Mouse (Mus musculus): ENCODE measurements around the gene Stat5b. TPM values are rescaled to one million over a fixed set of nuclear protein-coding genes. Genes with fewer than 3 reads are reported as not detected.
A peak's percentile ranks its signal among the peaks of the same experiment; 100 is the strongest.

Gene Stat5b
- polyA plus RNA-seq, 1 experiment: not detected

GRCm38 (mm10) chr11:100826161-100826866, 24.2 kb downstream of the Stat5b start:
- WGBS: 40% methylated on average over 13 of the region's 13 CpGs
- peaks cover 49% of the 10 kb centered on the region for H3K4me1 ChIP-seq (ENCODE audit: control insufficient read depth, insufficient read depth, low read length)
- H3K4me3 ChIP-seq (ENCODE audit: insufficient read depth, low read depth, low read length): no peak overlapping the region
- H3K27ac ChIP-seq (ENCODE audit: insufficient read depth, low read depth, low read length): peak overlapping the region; percentile 92
- TF ChIP-seq POLR2A (IDR thresholded peaks at IDR 0.05; ENCODE audit: insufficient read depth, low read depth, low read length): no peak
- no peak for TF ChIP-seq CTCF (IDR thresholded peaks at IDR 0.05; ENCODE audit: insufficient read depth, low read depth, low read length)

GRCm38 (mm10) chr11:100825451-100825850, 25.1 kb downstream of the Stat5b start:
- H3K4me1 ChIP-seq (ENCODE audit: control insufficient read depth, insufficient read depth, low read length): peaks cover 43% of the 10 kb centered on the region
- no peak overlapping the region for H3K4me3 ChIP-seq (ENCODE audit: insufficient read depth, low read depth, low read length)
- 82% methylated on average over 9 of the region's 9 CpGs for WGBS
- H3K27ac ChIP-seq (ENCODE audit: insufficient read depth, low read depth, low read length): peak overlapping the region; percentile 46; the same call in 1 of the 2 replicates
- TF ChIP-seq POLR2A (IDR thresholded peaks at IDR 0.05; ENCODE audit: insufficient read depth, low read depth, low read length): no peak
- TF ChIP-seq CTCF (IDR thresholded peaks at IDR 0.05; ENCODE audit: insufficient read depth, low read depth, low read length): no peak

DNA sequence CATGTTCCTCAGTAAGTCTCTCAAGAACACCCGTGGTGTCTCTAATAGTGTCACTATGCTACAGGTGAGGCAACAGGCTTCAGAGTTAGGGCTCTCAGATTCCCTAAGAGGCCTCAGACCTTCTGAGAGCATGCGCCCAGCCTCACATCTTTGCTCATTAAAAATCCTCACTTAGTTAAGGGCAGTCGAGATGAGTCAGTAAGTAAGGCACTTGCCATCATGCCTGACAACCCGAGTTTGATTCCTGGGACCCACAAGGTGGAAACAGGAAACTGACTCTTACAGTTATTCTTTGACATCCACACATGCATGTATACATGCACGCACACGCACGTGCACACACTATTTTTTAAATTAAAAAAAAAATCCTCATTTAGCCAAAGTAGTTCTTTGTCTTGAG, 26.0 kb downstream of the Stat5b start:
- Histone ChIP-seq H3K4me3 (ENCODE audit: insufficient read depth, low read depth, low read length) (no peak overlapping the region), H3K4me1 (ENCODE audit: control insufficient read depth, insufficient read depth, low read length) (peaks cover 42% of the 10 kb centered on the region), H3K27ac (ENCODE audit: insufficient read depth, low read depth, low read length) (peak overlapping the region; percentile 75)
- WGBS: 72% methylated on average over 7 of the region's 7 CpGs
- TF ChIP-seq CTCF (IDR thresholded peaks at IDR 0.05; ENCODE audit: insufficient read depth, low read depth, low read length) (no peak), POLR2A (IDR thresholded peaks at IDR 0.05; ENCODE audit: insufficient read depth, low read depth, low read length) (no peak)

DNA sequence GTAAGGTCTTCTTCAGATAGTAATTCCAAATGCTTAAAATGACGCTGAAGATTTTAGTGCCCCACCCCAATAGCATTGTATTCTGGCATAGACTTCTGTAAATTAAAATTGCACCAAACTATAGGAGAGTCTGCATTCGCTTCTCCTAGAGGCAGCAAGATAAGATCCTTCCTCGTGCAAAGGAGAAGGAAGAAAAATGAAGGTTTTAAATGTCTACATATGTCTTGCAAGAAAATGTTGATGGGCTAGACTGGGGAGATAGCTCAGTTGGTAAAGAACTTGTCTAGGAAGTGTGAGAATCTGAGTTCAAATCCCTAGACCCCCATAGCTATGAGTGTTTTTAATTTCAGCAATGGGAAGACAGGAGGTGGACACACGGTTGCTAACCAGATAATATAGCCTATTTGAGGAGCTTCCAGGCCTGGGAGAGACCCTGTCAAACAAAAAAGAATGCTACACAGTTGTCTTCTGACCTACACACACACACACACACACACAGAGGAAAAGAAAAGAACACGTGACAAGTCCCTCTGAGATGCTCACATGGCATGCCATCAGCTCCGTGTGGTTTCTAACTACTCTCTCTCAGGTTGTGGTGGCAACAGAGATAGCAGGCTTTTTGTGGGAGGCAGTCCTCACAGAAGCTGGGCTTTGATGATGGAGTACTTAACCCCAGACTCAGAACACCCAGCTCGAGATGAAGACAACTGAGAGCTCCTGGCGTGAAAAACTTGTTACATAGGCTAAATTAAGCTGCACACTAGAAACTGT, 26.8 kb downstream of the Stat5b start:
- H3K27ac ChIP-seq (ENCODE audit: insufficient read depth, low read depth, low read length): peak overlapping the region; percentile 75
- WGBS: 52% methylated on average over 8 of the region's 8 CpGs
- H3K4me1 ChIP-seq (ENCODE audit: control insufficient read depth, insufficient read depth, low read length): peaks cover 40% of the 10 kb centered on the region
- H3K4me3 ChIP-seq (ENCODE audit: insufficient read depth, low read depth, low read length): no peak overlapping the region
- TF ChIP-seq CTCF (IDR thresholded peaks at IDR 0.05; ENCODE audit: insufficient read depth, low read depth, low read length): no peak
- no peak for TF ChIP-seq POLR2A (IDR thresholded peaks at IDR 0.05; ENCODE audit: insufficient read depth, low read depth, low read length)

DNA sequence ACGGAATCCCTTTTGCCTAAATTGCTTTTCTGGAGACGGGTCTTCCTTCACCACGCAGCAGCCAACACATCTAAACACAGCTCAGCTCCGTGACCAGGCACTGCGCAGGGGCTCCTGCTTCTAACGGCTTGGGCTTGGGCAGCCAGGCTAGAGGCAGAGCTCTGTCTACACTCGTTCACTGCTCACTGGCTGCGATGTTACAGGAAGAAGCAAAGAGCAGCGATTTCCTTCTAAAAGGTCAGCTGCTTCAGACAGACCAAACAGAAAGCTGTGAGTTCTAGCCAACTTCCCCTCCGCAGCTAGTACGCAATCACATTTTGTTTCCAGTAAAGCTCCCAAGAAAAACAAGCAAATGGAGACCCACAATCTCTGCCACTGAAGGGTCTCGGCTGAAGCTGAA, 28.2 kb downstream of the Stat5b start:
- peaks cover 34% of the 10 kb centered on the region for H3K4me1 ChIP-seq (ENCODE audit: control insufficient read depth, insufficient read depth, low read length)
- H3K4me3 ChIP-seq (ENCODE audit: insufficient read depth, low read depth, low read length): no peak overlapping the region
- TF ChIP-seq CTCF (IDR thresholded peaks at IDR 0.05; ENCODE audit: insufficient read depth, low read depth, low read length) (no peak), POLR2A (IDR thresholded peaks at IDR 0.05; ENCODE audit: insufficient read depth, low read depth, low read length) (no peak)
- 68% methylated on average over 12 of the region's 12 CpGs for WGBS
- H3K27ac ChIP-seq (ENCODE audit: insufficient read depth, low read depth, low read length): 0 out of 2 replicates have a peak overlapping the region, but pooled peaks have one; percentile 1

DNA sequence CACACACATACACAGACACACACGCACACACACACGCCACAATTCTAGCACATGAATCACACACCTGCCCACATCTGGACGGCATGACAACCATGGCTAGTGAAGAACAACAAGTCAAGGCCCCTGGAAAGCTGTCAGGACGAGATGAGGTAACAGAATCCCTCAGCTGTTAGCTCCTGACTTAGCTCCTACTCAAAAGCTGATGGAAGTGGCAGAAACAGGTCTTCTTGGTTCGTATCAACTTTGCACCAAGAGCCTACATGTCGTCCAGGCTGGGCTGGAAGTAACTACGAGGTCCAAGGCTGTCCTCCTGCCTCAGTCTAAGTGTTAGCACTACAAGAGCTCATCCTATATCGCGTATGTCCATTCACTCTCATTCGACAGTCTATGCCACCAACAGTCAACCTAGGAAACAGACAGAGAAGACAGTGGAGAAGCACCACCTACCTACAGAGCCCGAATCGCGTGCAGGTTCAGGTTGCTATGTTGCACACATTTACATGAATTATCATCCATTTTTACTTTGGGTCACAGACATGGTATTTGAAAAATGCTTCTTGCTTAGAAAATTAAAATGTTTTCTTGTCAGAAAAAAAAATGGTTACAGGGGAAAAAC, 28.8 kb downstream of the Stat5b start:
- no peak overlapping the region for H3K27ac ChIP-seq (ENCODE audit: insufficient read depth, low read depth, low read length)
- H3K4me3 ChIP-seq (ENCODE audit: insufficient read depth, low read depth, low read length): no peak overlapping the region
- WGBS: 93% methylated on average over 13 of the region's 13 CpGs
- TF ChIP-seq CTCF (IDR thresholded peaks at IDR 0.05; ENCODE audit: insufficient read depth, low read depth, low read length) (no peak), POLR2A (IDR thresholded peaks at IDR 0.05; ENCODE audit: insufficient read depth, low read depth, low read length) (no peak)
- peaks cover 33% of the 10 kb centered on the region for H3K4me1 ChIP-seq (ENCODE audit: control insufficient read depth, insufficient read depth, low read length)

DNA sequence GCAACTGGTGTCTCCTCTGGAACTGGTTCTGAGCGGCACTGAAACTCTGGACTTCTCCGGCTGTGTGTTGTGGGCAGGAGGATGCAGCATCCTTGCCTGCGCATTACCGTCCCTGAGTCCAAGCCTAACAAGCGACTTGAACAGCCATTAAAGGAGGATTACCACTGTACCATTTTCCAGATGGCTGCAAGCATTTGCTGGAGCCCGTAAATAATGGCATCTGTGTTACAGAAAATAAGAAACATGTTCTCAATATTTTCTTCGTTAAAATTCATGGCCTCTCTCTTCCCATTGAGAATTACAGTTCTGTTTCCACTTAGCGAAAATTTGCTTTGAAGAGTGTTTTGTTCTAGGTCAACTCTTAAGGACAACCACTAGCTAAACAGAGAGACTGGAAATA, 30.5 kb downstream of the Stat5b start:
- Histone ChIP-seq H3K27ac (ENCODE audit: insufficient read depth, low read depth, low read length) (no peak overlapping the region), H3K4me3 (ENCODE audit: insufficient read depth, low read depth, low read length) (no peak overlapping the region), H3K4me1 (ENCODE audit: control insufficient read depth, insufficient read depth, low read length) (peaks cover 26% of the 10 kb centered on the region)
- TF ChIP-seq CTCF (IDR thresholded peaks at IDR 0.05; ENCODE audit: insufficient read depth, low read depth, low read length) (no peak), POLR2A (IDR thresholded peaks at IDR 0.05; ENCODE audit: insufficient read depth, low read depth, low read length) (no peak)
- 71% methylated on average over 8 of the region's 8 CpGs for WGBS

- no peak overlapping the region for H3K27ac ChIP-seq (ENCODE audit: insufficient read depth, low read depth, low read length)
- no peak overlapping the region for H3K4me3 ChIP-seq (ENCODE audit: insufficient read depth, low read depth, low read length)
- WGBS: 85% methylated on average over 16 of the region's 16 CpGs
- TF ChIP-seq POLR2A (IDR thresholded peaks at IDR 0.05; ENCODE audit: insufficient read depth, low read depth, low read length): no peak
- peaks cover 24% of the 10 kb centered on the region for H3K4me1 ChIP-seq (ENCODE audit: control insufficient read depth, insufficient read depth, low read length)
Measured at GRCm38 (mm10) chr11:100819626-100820025, 30.9 kb downstream of the Stat5b start.

DNA sequence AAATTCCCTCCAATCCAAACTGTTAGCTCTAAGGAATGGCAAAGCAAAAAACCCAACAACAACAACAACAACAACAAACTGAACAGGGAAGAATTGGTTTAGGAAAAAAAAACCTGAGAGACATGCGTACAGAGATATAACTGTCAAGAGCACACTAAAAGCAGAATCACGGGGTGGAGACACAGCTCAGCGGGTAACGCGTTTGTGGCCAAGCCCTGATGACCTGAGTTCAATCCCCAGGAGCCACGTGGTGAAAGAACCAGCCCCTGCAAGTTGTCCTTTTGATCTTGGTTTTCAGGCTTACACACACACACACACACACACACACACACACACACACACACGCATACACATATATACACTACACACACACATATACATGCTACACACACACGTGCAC, 31.5 kb downstream of the Stat5b start:
- no peak for TF ChIP-seq CTCF (IDR thresholded peaks at IDR 0.05; ENCODE audit: insufficient read depth, low read depth, low read length)
- TF ChIP-seq POLR2A (IDR thresholded peaks at IDR 0.05; ENCODE audit: insufficient read depth, low read depth, low read length): no peak
- Histone ChIP-seq H3K4me1 (ENCODE audit: control insufficient read depth, insufficient read depth, low read length) (peaks cover 26% of the 10 kb centered on the region), H3K27ac (ENCODE audit: insufficient read depth, low read depth, low read length) (no peak overlapping the region), H3K4me3 (ENCODE audit: insufficient read depth, low read depth, low read length) (no peak overlapping the region)
- WGBS: 90% methylated on average over 8 of the region's 8 CpGs
